Mouse (Mus musculus) spleen, embryonic (tissue): ENCODE measurements at regions not wholly inside any gene's neighbourhood (a gene's known extent, or its start where the extent isn't known, plus 50 kb on each side); places are given as distances from the start of the nearest gene placed in this dataset.
"Not testable (repeated sequence)": the region's sequence is repeated elsewhere in the genome, so short reads cannot be mapped to it uniquely, and the experiment has no call there.

Source experiments
- CTCF ChIA-PET: fragments of 350-600 bp; sonication (Branson Sonifier 250); formaldehyde crosslinking; loops from one replicate; lab custom pipeline; 2022; lab: Charles Lee

GRCm38 (mm10) chr3:18522562-18522961, 574.4 kb downstream of the Cypt12 start:
- CTCF ChIA-PET: interaction anchor here (0.6 kb wide), 1 partner anchor 185 kb away, joined by 3 read pairs; no protein-coding TSS in a partner anchor

GRCm38 (mm10) chr3:18524011-18524410, 575.8 kb downstream of the Cypt12 start:
- CTCF ChIA-PET: no interaction called here

GRCm38 (mm10) chr3:18557201-18557600, 609.0 kb downstream of the Cypt12 start:
- CTCF ChIA-PET: no interaction called here

GRCm38 (mm10) chr3:18560282-18560785, 612.1 kb downstream of the Cypt12 start:
- CTCF ChIA-PET: no interaction called here

GRCm38 (mm10) chr3:18580911-18581626, 632.9 kb downstream of the Cypt12 start:
- CTCF ChIA-PET: not testable (repeated sequence)

- CTCF ChIA-PET: no interaction called here
These were observed 672.4 kb downstream of the Cypt12 start for GRCm38 (mm10) chr3:18620608-18621007.

- CTCF ChIA-PET: no interaction called here
These were observed 675.7 kb downstream of the Cypt12 start for GRCm38 (mm10) chr3:18623831-18624304.

- CTCF ChIA-PET: no interaction called here
These were observed 676.4 kb downstream of the Cypt12 start for GRCm38 (mm10) chr3:18624381-18625145.

GRCm38 (mm10) chr3:18625395-18626328, 677.5 kb downstream of the Cypt12 start:
- CTCF ChIA-PET: interaction anchor here (0.6 kb wide), 1 partner anchor 20 kb away, joined by 3 read pairs; no protein-coding TSS in a partner anchor

- CTCF ChIA-PET: interaction anchor here (0.6 kb wide), 1 partner anchor 19 kb away, joined by 3 read pairs; no protein-coding TSS in a partner anchor
These were observed 678.2 kb downstream of the Cypt12 start for GRCm38 (mm10) chr3:18626375-18626774.

- CTCF ChIA-PET: no interaction called here
These were observed 678.6 kb downstream of the Cypt12 start for GRCm38 (mm10) chr3:18626820-18627219.

GRCm38 (mm10) chr3:18629233-18629632, 681.0 kb downstream of the Cypt12 start:
- CTCF ChIA-PET: no interaction called here

GRCm38 (mm10) chr3:18631601-18632000, 683.4 kb downstream of the Cypt12 start:
- CTCF ChIA-PET: no interaction called here

GRCm38 (mm10) chr3:18634855-18635254, 686.6 kb downstream of the Cypt12 start:
- CTCF ChIA-PET: no interaction called here

- CTCF ChIA-PET: no interaction called here
These were observed 689.3 kb downstream of the Cypt12 start for GRCm38 (mm10) chr3:18637553-18637952.

GRCm38 (mm10) chr3:18640286-18640685, 692.1 kb downstream of the Cypt12 start:
- CTCF ChIA-PET: no interaction called here

GRCm38 (mm10) chr3:18641688-18642087, 693.5 kb downstream of the Cypt12 start:
- CTCF ChIA-PET: no interaction called here

- CTCF ChIA-PET: no interaction called here
These were observed 695.3 kb downstream of the Cypt12 start for GRCm38 (mm10) chr3:18643408-18644035.

- CTCF ChIA-PET: interaction anchor here (0.7 kb wide), 1 partner anchor 19 kb away, joined by 3 read pairs; no protein-coding TSS in a partner anchor
These were observed 697.3 kb downstream of the Cypt12 start for GRCm38 (mm10) chr3:18645481-18645880.

GRCm38 (mm10) chr3:18645927-18646326, 697.7 kb downstream of the Cypt12 start:
- CTCF ChIA-PET: interaction anchor here (0.7 kb wide), 1 partner anchor 20 kb away, joined by 3 read pairs; no protein-coding TSS in a partner anchor

GRCm38 (mm10) chr3:18653557-18653956, 705.3 kb downstream of the Cypt12 start:
- CTCF ChIA-PET: no interaction called here
